Mouse (Mus musculus) kidney, adult 2 months (tissue): ENCODE measurements around the gene Lipc. TPM values are rescaled to one million over a fixed set of nuclear protein-coding genes. Genes with fewer than 3 reads are reported as not detected.

Experiments used
- DNase-seq: peaks from one replicate; pipeline ENCODE4 v3.0.0; 2021
- H3K27ac ChIP-seq: fragments of 200-500 bp; 2 replicates; pipeline ENCODE4 v1.5.1; 2012; ENCODE audit warnings: low read depth, low read length, control low read depth, inconsistent platforms; ENCODE audit not compliant: insufficient read depth
- H3K27me3 ChIP-seq: fragments of 200-500 bp; replicated peaks from 2 replicates; pipeline ENCODE4 v1.6.1; 2012; ENCODE audit warnings: mild to moderate bottlenecking, moderate library complexity, low read length, inconsistent platforms; ENCODE audit not compliant: control insufficient read depth, insufficient read depth
- H3K36me3 ChIP-seq: fragments of 200-500 bp; 2 replicates; pipeline ENCODE4 v1.6.1; 2012; ENCODE audit warnings: mild to moderate bottlenecking, moderate library complexity, low read length, inconsistent platforms; ENCODE audit not compliant: control insufficient read depth, insufficient read depth
- H3K4me1 ChIP-seq: fragments of 200-500 bp; 2 replicates; pipeline ENCODE4 v1.6.1; 2011; ENCODE audit warnings: low read length; ENCODE audit not compliant: control insufficient read depth, insufficient read depth
- H3K4me3 ChIP-seq: fragments of 200-500 bp; 2 replicates; pipeline ENCODE4 v1.5.1; 2011; ENCODE audit warnings: mild to moderate bottlenecking, low read depth, low read length, control low read depth; ENCODE audit not compliant: insufficient read depth
- CTCF ChIP-seq: fragments of 200-500 bp; conservative IDR thresholded peaks from 2 replicates; pipeline ENCODE4 v1.5.1; 2011; ENCODE audit warnings: low read depth, mild to moderate bottlenecking, control low read depth, low read length, moderate library complexity, mixed read lengths; ENCODE audit not compliant: insufficient read depth, insufficient read length
- POLR2A ChIP-seq: fragments of 200-500 bp; IDR thresholded peaks from one replicate; pipeline ENCODE4 v1.6.1; 2011; ENCODE audit warnings: low read depth, low read length, control low read depth
- WGBS: fragments of 180-500 bp; shearing (Covaris S2); methylation state at CpG from one replicate; pipeline ENCODE4 v1.1.7; 2018; 5-methylcytosine and 5-hydroxymethylcytosine counted together
- polyA plus RNA-seq: library from polyadenylated mRNA; depleted of rRNA; stranded (reverse); fragments of >200 nt; gene quantifications from 2 replicates; pipeline ENCODE4 v1.2.3, GENCODE M21; 2012

Gene Lipc
- polyA plus RNA-seq, 1 experiment, result 0.58 TPM

- Histone ChIP-seq H3K27me3 (no peaks in the 10 kb centered on the region), H3K36me3 (no peaks in the 10 kb centered on the region), H3K4me1 (no peaks in the 10 kb centered on the region), H3K27ac (no peak overlapping the region), H3K4me3 (no peak overlapping the region)
- TF ChIP-seq POLR2A, result no peak
- no peak for TF ChIP-seq CTCF
- no peak for DNase-seq
- 52% methylated on average over 17 of the region's 17 CpGs for WGBS
Observed at GRCm38 (mm10) chr9:70965999-70966994, 14.3 kb upstream of the Lipc start.

DNA sequence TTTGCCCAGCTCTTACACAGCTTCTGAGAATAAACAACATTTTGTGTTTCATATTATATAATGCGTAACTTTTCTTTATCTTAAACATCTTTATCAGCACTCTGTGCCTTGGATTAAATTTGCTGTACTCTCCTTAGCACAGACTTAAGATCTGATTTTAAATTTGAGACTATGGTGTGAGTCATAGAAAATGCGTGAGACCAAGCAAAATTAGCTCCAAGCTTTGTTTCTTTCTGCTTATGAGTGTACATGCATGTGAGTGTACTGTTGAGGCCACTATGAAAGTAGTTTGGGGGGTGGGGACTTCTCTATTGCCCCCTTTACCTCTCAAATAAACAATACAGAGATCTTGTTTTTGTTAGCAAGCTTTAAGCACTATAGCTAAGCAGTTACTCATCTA, 13.4 kb upstream of the Lipc start:
- DNase-seq, result no peak
- no peaks in the 10 kb centered on the region for H3K4me1 ChIP-seq
- no peaks in the 10 kb centered on the region for H3K36me3 ChIP-seq
- no peak overlapping the region for H3K4me3 ChIP-seq
- H3K27ac ChIP-seq, result no peak overlapping the region
- no peaks in the 10 kb centered on the region for H3K27me3 ChIP-seq
- WGBS, result 97% methylated on average over 2 of the region's 2 CpGs
- no peak for TF ChIP-seq POLR2A
- TF ChIP-seq CTCF, result no peak

- H3K36me3 ChIP-seq, result no peaks in the 10 kb centered on the region
- H3K4me1 ChIP-seq, result no peaks in the 10 kb centered on the region
- DNase-seq, result no peak
- no peak overlapping the region for H3K27ac ChIP-seq
- 83% methylated on average over 4 of the region's 4 CpGs for WGBS
- no peak overlapping the region for H3K4me3 ChIP-seq
- no peak for TF ChIP-seq POLR2A
- TF ChIP-seq CTCF, result no peak
- H3K27me3 ChIP-seq, result no peaks in the 10 kb centered on the region
Observed at GRCm38 (mm10) chr9:70965011-70965410, 13.0 kb upstream of the Lipc start.

DNA sequence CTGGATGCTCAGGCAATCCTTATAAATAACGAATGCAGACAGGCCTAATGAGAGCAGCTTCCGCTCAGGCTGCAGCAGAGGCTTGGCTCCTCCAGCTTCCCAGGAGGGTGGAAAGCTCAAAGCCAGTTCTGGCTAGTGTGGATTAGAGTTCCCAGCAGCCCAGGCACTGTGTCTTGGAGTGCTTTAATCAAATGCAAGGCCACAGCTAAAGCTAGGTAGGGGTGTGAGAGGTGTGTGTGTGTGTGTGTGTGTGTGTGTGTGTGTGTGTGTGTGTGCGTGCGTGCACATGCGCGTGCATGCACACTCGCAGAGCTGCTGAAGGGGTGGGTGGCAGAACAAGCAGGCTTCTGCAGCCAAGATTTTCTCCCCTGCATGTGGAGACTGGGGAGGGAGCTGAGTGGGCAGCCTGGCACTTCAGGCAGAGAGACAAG, 11.4 kb upstream of the Lipc start:
- H3K27me3 ChIP-seq, result no peaks in the 10 kb centered on the region
- TF ChIP-seq POLR2A (no peak), CTCF (no peak)
- WGBS, result 66% methylated on average over 7 of the region's 7 CpGs
- no peaks in the 10 kb centered on the region for H3K4me1 ChIP-seq
- no peak for DNase-seq
- no peak overlapping the region for H3K27ac ChIP-seq
- H3K4me3 ChIP-seq, result no peak overlapping the region
- no peaks in the 10 kb centered on the region for H3K36me3 ChIP-seq

GRCm38 (mm10) chr9:70962781-70963455, 10.9 kb upstream of the Lipc start:
- H3K4me1 ChIP-seq, result no peaks in the 10 kb centered on the region
- DNase-seq, result no peak
- 77% methylated on average over 2 of the region's 2 CpGs for WGBS
- TF ChIP-seq CTCF (no peak), POLR2A (no peak)
- no peak overlapping the region for H3K27ac ChIP-seq
- H3K4me3 ChIP-seq, result no peak overlapping the region
- H3K36me3 ChIP-seq, result no peaks in the 10 kb centered on the region
- H3K27me3 ChIP-seq, result no peaks in the 10 kb centered on the region

DNA sequence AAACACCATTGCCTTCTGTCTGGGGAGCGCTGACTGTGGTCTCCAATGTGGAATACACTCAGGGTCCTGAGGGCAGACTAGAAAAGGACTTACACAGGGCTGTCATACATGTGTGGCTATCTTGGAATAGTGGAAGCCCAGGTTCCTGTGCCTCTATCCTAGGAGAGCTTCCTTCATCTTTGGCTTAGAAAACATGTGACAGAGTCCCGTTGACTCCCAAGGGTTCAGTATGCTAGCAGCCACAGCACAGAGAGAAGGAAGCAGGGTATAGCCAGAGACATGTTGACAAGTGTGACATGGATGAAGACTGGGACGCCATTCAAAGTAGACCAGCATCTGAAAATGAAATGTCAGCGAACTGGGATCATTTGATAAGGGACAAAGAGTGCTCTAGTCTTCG, 8.3 kb upstream of the Lipc start:
- no peaks in the 10 kb centered on the region for H3K4me1 ChIP-seq
- WGBS, result 93% methylated on average over 5 of the region's 5 CpGs
- no peak overlapping the region for H3K4me3 ChIP-seq
- no peaks in the 10 kb centered on the region for H3K36me3 ChIP-seq
- H3K27ac ChIP-seq, result no peak overlapping the region
- no peak for DNase-seq
- no peaks in the 10 kb centered on the region for H3K27me3 ChIP-seq
- TF ChIP-seq CTCF (no peak), POLR2A (no peak)

- TF ChIP-seq CTCF, result no peak
- no peak for TF ChIP-seq POLR2A
Observed at GRCm38 (mm10) chr9:70959866-70960265, 7.8 kb upstream of the Lipc start.

More at GRCm38 (mm10) chr9:70959866-70960265, 7.8 kb upstream of the Lipc start:
- H3K4me3 ChIP-seq, result no peak overlapping the region
- no peaks in the 10 kb centered on the region for H3K4me1 ChIP-seq
- 68% methylated on average over 5 of the region's 5 CpGs for WGBS
- no peaks in the 10 kb centered on the region for H3K36me3 ChIP-seq
- no peak for DNase-seq
- no peaks in the 10 kb centered on the region for H3K27me3 ChIP-seq
- no peak overlapping the region for H3K27ac ChIP-seq
